Mouse (Mus musculus) bone marrow macrophage, adult 2 months (primary cell): ENCODE measurements around the gene Vwa5a.

Experiments used
- CTCF ChIP-seq: IDR thresholded peaks from 2 replicates; pipeline ENCODE4 v1.5.1; 2012; ENCODE audit warnings: low read depth, mild to moderate bottlenecking, low read length, moderate library complexity
- POLR2A ChIP-seq: IDR thresholded peaks from 2 replicates; pipeline ENCODE4 v1.6.1; 2012; ENCODE audit warnings: mild to moderate bottlenecking, low read depth, low read length, borderline replicate concordance

DNA sequence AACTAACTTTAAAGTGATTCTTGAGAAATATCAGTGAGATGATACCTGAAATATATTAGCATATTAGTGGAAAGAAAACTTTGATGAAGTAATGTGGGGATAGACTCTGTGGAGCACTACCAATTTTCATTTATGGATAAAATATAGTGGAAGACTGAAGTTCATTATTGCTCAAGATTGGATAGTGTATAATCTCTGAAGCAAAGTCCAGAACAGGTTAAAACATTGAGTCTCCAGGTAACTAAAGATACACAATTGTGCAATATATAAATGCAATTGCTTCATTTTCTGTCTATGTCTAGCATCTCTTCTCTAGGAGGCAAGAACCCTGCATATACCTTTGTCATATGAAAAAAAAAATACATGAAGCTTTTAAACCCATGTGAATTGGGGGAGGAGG, 54.7 kb downstream of the Vwa5a start, which contains the start of gene Olfr921:
- TF ChIP-seq CTCF: no peak
- TF ChIP-seq POLR2A: no peak
